Mouse (Mus musculus): ENCODE results near the gene Prkar1b. TPM values are rescaled to one million over a fixed set of nuclear protein-coding genes. Genes with fewer than 3 reads are reported as not detected.
A peak's percentile ranks its signal among the peaks of the same experiment; 100 is the strongest.

The Prkar1b gene
- total RNA-seq, 2 experiments from 2014 or later: 1.5 to 3.5 TPM

DNA sequence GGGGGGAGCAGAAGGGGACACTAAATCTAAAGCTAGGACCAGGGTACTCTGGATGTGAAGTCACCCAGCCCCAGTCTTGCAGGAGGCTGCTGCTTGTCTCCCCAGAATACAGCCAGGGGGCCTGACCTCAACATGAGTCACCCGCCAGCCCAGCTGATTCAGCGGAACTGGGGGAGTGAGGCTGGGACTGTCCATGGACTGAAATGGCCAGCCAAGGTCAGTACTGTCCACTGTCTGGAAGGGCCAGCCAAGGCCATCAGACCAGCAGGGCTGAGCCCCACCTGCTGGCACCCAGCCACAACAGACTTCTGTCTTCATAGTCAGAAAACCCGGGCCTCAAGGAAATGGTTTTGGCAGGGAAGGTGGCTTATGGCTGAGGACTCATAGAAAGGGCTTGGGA lies 134.7 kb downstream of the Prkar1b start:
- intact Hi-C loops (cut with DNase I): loop anchor here (5.0 kb wide), 1 partner anchor 162 kb away; no protein-coding TSS in a partner anchor
- peak; percentile 73 for DNase-seq

DNA sequence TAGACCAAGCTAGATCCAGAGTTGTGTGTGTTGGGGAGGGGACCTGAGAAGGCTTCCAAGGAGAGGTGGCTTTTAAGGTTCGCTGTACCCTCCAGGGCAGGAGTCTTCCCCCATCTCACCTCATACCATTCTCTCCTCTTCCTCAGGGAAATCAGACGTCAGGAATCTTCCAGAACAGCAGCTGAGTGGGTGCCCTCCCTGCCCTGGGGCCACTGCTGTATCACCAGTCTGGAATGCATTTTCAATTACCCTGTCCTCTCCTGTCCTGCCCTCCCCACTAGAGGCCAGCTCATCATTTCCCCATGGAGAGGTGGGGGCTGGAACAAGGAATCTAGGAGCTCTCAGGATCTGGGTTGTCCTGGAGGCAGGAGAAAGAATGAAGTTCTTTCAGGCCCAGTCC lies 139.2 kb downstream of the Prkar1b start:
- intact Hi-C loops (cut with DNase I): no loop called here
- DNase-seq: no peak

DNA sequence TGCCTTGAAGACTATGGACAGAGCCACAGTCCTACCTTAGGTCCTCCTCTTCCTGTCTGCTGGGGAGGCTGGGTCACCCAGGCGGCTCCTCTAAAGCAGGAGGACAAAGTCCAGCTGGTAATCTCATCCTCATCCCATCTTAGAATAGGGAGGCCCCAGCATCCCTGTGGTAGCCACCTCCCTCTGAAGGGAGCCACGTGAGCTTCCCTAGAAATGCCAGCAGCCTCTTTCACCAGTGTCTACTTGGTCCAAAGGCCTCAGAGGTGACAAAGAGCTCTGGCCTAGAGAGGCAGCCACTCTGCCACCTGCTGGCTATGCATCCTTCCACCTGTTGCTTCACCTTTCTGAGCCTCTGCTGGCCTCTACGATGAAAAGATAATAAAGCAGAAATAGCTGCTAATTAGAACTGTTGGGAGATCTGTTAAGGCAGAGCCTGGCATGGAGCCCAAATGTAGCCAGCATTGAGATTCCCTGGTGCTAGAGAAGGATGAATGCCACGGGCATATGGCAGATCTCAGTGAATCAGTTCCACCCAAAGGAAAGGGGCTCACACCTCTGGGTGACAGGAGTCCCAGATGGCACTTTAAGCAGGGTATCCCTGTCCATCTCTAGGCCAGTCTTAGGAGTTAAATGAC lies 142.5 kb downstream of the Prkar1b start:
- DNase-seq: peak in 1 of 2 experiments; percentile 36
- intact Hi-C loops (cut with DNase I): no loop called here

DNA sequence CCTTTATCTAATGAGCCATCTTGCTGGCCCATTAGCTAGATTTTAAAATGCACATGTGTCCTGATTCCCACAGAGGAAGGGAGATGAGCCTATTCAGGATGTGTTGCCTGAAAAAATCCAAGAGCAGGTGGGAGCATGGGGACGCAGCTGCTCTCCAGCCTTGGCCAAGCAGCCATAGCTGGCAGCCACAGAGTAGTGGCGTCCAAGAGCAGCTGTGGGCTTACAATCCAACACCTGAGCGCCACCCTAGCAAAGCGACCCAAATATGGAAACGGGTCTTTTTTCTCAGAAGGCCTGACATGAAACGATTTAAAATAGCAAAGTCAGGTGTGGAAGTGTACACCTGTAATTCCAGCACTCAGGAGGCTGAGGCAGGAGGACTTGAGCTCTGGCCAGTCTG lies 145.2 kb downstream of the Prkar1b start:
- intact Hi-C loops (cut with DNase I): no loop called here
- no peak for DNase-seq

DNA sequence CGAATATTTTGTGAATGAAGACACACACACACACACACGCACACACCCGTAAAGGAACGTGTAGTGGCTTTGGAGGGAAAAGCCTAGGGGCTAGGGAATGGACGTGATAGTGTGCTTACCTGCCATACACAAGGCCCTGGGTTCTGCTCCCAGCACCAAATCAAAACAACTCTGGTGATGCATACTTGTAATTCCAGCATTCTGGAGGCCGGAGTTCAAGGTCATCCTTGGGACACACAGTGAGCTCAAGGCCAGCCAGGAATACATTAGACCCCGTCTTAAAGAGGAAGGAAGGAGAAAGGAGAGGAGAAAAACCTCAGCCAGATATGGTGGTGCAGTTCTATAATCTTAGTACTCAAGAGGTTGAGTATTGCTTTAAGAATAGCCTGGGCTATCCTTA lies 150.1 kb downstream of the Prkar1b start:
- intact Hi-C loops (cut with DNase I): loop anchor here (5.0 kb wide), 1 partner anchor 83 kb away; no protein-coding TSS in a partner anchor
- no peak for DNase-seq

DNA sequence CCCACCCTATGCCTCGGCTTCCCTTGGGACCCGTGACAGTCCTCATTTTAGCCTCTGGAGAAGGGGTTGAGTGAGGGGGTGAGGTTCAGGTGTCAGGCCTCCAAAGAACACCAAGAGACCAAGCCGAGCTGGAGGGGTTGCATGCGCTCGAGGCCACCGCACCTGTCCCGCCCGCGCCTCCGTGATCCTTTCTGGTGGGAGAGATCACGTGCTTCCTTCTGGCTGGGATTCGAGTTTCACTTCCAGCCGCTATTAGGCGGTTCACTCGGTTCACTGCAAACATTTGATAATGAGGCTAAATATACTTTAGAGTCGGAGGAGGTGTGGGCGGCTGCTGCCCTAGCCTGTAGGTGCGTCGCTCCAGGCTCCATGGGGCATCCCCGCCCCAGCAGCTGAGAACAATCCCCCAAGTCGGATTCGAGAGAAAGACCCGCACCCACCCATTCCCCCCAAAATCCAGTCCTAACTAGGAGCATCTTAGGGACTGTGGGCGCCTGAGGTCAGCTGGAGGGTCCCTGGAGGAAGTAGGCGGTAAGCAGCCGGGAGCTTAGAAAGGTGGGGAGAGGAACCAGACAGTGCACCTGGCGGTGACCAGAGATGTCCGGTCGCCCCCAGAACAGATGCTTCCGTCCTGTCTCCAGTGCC lies 151.7 kb downstream of the Prkar1b start:
- DNase-seq: peak; percentile 83 to 86
- intact Hi-C loops (cut with DNase I): loop anchor here (5.0 kb wide), 1 partner anchor 84 kb away; no protein-coding TSS in a partner anchor

DNA sequence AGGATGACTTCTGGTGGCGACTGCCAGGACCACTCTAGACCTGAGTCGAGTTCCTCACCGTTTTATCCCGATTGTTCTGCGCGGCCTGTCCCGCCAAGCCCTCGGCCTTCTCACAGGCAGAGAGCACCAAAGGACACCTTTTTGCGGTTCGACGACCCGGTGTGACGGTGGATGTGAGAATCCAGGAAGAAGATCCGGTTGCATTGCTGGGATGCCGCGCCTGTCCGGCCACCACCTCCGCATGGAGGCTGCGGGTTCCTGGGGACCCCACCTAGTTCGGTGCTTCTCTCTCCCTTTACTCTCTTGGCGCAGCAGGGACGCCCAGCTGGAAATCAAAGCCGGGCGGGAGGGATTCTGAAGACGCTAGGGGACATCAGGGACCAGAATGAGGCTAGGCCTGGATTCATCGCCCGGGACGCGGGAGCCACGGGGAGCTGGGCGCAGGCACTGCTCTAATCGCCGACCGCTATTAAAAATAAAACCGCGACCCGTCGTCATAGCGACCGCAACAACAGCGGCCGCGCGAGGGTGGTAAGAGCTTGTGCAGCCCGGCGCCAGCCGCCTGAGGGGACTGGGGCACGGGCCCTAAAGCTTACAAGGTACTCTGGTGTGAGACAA lies 152.5 kb downstream of the Prkar1b start, which contains the start of gene Pdgfa:
Gene Pdgfa (minus strand): TSS at position 200 of the 618 bp plus-strand sequence.
- intact Hi-C loops (cut with DNase I): loop anchor here (5.0 kb wide), 1 partner anchor 85 kb away; no protein-coding TSS in a partner anchor
- peak; percentile 88 to 90 for DNase-seq

DNA sequence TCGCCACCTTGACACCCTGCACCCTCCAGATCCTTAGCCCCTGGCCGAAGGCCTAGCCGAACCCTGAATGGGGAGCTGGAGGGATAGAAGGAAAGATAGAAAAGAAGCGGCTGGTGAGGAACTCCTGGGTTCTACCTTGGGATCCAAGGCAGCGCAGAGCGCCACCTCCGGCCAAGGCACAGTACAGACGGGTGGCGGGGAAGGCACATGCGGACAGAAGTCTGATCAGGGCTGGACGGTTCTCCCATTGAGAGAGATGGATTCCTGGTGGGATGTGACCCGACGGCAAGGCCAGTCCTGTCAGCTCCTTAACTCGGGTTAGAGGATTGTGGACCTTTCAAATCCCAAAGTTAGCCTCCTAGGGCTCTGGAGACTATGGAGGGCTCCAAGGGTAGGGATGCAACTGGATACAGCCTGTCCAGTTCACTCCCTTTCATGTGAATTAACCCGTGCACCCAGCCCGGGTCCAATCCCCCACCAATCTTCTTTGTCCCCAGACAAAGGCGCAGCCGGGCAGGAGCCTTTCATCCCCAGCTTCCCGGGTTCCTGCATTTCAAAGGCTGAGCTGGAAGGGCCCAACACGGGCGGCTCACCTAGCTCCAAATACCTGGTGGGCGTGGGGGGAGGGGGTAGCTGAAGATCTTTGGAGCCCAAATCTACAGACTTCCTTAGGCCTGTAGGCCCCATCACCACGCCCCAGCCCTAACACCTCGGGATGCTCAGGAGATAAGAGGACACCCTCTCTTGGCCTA lies 153.3 kb downstream of the Prkar1b start:
- DNase-seq: peak in 1 of 2 experiments; percentile 63

DNA sequence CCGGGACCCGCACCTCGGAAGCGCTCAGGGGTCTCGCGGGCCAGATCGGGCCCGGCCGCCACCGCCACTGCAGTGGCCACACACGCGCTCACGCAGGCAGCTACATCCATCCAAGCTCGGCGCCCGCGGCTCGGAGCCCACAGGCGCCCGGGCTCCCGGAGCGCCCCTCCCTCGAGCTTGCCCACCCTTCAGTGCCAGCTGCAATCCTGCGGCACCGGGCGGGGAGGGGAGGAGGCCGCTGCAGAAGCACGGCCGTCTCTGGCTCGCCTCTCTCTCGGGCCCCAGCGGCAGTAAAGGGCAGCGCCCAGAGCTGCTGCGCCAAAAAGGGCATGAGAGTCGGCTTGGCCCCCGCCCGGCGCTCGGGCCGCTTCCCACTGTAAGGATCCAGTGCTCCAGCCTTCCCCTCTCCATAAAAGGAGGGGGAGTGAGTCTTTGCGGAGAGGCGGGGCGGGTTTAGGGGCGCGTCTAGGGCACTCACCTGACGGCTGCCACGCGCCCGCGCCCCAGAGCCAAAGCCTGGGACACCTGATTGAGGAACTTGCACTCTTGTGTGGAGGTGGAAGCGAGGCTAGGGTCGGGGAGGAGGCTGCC lies 154.0 kb downstream of the Prkar1b start:
- intact Hi-C loops (cut with DNase I): loop anchor here (1.0 to 5.0 kb wide), 3 partner anchors 22 to 139 kb away; no protein-coding TSS in a partner anchor
- peak; percentile 86 to 90 for DNase-seq

More for the DNA sequence above, 153.3 kb downstream of the Prkar1b start:
- intact Hi-C loops (cut with DNase I): loop anchor here (1.0 to 5.0 kb wide), 2 partner anchors 22 to 86 kb away; no protein-coding TSS in a partner anchor

DNA sequence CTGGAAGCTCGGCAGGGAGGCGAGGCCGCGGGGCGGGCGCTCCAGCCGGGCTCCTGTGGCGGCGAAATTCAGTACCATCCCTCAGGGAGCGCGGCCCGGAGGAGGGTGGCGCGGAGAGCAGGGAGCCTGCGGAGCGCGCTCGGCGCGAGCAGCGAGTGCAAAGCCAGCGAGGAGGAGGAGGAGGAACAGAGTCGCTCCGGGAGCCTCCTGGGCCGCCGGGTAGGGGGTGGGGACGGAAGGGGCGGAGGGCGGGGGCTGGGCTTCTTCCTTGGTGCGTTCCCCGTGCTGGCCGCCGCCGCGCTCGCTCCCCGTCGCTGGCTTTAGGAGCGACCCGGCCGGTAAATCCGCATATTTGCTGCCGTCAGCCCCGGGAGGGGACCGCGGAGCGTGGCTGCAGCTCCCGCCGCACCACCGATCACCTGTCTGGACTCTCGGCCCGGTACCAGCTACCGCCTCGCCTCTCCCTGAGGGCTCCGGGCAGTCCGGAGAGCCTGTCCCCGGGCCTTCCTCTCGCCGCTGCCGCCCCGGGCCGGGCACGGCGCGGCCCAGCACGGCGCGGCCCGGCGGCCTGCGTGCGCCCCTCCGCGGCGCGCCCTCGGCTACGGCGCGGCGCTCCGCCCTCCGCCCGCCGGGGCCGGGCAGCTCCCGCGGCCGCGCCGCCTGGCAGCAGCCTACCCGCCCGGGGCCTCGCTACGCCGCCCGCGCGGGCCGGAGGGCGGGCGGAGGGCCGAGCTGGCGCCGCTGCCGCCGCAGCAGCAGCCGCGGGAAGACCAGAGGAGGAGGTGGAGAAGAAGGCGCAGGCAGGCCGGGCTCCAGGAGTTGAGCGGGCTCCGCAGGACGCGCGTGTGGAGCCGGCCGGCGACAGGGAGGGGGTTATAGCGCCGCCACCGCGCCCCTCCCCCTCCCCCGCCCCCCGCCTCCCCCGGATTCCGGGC lies 154.7 kb downstream of the Prkar1b start:
- intact Hi-C loops (cut with DNase I): loop anchor here (2.0 to 5.0 kb wide), 2 partner anchors 87 to 138 kb away; no protein-coding TSS in a partner anchor
- peak; percentile 79 to 84 for DNase-seq

DNA sequence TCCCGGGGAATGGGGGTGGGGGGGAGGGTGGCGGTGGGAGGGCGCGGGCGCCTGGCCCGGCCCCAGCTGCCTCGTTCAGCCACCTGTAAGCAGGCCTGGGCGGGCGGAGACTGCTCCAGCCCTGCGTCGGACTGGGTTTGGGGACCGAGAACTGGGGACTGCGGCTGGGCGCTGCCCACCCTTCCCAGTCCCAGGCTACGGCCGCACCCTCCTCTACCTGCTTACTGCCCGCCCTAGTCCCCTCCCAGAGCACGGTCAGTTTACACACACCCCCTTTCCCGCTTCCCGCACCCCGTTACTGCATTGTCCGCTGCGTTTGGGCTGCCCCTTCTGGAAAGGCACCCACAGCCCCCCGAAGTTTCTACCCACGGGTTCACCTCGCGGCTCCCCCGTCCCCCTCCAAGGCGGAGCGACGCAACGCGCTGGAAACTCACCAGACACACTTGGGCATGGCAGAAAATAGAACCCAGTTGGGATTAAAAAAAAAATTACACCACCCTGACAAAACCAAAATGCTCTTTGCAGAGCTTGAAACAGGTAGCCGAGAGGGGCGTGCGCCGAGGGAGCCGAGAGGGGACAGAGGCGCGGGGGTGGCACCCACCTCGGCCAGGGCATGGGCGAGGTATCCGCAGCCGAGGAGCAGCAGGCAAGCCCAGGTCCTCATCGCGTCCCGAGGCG lies 155.6 kb downstream of the Prkar1b start:
- intact Hi-C loops (cut with DNase I): loop anchor here (2.0 kb wide), 1 partner anchor 137 kb away; no protein-coding TSS in a partner anchor
- peak; percentile 44 to 45 for DNase-seq

DNA sequence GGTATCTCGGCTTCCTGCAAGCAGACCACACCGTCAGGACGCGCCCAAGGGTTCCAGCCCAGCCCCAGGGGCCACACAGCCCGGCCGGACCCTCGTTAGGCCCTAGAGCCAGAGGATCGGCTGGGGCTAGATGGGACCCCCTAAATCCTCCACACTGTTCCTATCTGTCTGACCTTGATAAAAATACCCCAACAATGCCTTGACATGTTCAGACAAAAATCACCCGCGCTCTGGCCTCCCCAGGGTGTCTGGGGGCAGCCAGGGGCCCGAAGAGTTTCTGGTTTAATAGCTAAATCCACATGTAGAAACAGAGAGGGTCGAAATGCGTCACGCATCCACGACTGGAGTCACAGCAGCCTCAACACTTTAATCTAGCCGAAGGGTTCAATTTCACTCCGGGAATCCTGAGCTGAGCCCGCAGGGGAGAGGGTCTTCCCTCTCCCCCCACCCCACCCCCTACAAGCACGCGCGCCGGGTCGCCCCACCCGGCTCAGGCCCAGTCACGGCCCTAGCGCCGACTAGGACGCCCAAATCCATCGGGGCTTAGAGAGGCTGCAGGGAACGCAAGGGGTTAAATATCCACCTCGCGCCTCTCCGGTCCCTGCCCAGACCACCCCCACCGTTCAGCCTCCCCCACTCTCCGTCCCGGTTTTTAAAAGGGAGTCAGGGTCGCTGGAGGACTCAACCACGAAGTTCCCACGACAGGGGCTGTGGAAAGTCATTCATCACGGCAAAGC lies 156.3 kb downstream of the Prkar1b start:
- intact Hi-C loops (cut with DNase I): loop anchor here (2.0 kb wide), 1 partner anchor 137 kb away; no protein-coding TSS in a partner anchor
- peak; percentile 29 to 37 for DNase-seq

DNA sequence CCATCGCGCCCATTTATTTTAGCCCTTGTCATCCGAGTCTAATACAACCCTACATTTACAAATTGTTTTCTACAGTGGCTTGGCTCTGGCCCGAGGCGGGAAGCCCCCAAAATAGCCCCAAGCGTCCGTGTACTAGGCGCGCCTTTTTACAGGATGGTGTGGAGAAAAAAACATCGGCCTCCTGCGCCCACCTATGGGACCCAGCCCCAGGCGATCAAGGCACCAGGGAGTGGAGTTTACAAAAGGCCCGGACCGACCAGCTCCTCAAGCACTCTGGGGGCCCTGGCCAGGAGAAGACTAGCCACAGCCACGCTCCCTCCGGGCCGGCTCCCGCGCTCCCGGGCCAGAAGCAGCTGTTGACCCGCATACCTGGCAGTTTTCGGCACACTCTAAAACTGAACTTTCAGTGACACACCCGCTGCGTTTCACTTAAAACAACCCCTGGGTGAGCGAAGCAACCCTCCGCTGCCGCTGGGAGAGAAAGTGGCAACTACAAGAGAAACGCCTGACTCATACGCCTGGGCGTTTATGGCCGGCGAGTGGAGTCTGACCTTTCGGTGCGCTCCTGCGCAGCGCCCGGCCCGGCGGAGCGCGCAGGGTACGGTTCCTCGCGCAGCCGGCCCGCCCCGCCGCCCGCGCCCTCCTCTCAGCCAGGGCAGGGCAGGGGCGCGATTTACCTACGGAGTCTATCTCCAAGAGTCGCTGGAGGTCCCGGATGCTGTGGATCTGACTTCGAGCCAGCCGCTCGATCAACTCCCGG lies 157.0 kb downstream of the Prkar1b start:
- intact Hi-C loops (cut with DNase I): no loop called here

DNA sequence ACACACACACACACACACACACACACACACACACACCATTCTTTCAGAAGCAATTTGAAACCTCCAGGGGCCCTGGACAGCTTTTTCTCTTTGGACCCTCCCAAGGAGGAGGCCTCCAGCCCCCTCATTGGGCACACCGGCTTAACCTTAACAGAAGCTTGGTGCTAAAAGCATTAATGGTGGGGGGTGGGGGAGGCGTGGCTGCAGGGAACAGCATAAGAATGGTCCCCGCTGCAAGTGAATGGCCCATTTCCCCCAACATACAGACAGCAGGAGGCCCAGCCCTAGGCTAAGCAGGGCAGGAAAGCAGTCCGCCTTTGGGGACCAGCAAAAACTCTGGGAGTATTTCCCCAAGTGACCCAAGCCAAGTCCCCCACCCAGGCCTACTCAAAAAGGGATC lies 158.1 kb downstream of the Prkar1b start:
- DNase-seq: no peak
- intact Hi-C loops (cut with DNase I): no loop called here

More for the DNA sequence above, 157.0 kb downstream of the Prkar1b start:
- DNase-seq: peak; percentile 40 to 46

DNA sequence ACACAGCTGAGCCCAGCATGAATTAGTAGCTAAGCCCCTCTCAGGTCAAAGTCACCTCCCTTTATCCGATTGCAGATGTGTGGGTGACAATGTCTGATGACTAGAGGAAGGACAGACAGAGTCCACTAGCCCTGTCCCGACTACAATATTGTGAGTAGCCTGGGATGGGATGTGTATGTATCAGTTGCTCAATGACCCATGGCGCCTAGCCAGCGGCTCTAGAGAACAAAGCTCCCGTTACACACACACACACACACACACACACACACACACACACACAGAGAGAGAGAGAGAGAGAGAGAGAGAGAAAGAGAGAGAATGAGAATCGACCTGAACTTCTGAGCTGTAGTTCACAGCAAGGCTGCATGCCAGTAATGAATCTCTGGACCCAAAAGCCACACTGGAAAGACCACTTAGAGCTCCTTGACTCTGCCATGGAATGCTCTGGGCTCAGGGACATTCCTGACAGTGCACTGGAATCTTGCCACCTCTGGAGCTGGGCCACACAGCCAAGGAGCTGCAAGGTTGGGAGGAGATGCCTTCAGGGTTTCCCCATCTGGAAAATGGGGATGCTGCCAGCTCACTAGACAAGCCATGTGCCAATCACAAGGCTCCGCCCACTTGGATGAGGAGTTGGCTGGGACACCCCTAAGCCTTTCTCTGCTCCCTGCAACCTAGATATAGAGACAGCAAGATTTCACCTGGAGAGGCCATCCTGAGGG lies 159.0 kb downstream of the Prkar1b start:
- intact Hi-C loops (cut with DNase I): no loop called here
- peak; percentile 56 for DNase-seq

DNA sequence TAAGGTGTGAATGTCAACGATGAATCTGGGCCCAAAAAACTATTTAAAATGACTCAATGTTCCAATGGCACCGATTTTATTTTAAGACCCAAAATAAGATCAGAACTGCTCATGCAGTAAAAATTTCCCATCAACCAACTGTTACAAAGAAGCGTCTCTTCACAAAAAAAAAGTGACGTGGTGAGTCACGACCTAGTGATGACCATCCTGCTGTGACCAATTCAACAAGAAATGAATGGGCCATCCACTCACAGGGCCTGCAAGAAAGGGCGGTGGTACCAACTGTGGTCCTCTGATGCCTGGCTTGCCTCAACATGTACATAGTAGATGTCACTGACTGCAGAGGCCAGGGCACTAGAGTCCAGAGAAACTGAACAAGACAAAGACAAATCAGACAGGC lies 160.2 kb downstream of the Prkar1b start:
- no peak for DNase-seq
- intact Hi-C loops (cut with DNase I): no loop called here
